Mouse (Mus musculus): ENCODE results near the gene Iqschfp. TPM values are rescaled to one million over a fixed set of nuclear protein-coding genes. Genes with fewer than 3 reads are reported as not detected.
A peak's percentile ranks its signal among the peaks of the same experiment; 100 is the strongest.

Gene Iqschfp
- total RNA-seq, 1 experiment from 2014 or later: not detected

GRCm38 (mm10) chr3:68624471-68624870 is 732.4 kb downstream of the Iqschfp start:
- no peak for ATAC-seq (ENCODE audit: extremely low read depth, insufficient number of reproducible peaks, low FRiP score, poor library complexity, severe bottlenecking)

GRCm38 (mm10) chr3:68630261-68630660 is 738.2 kb downstream of the Iqschfp start:
- ATAC-seq (ENCODE audit: extremely low read depth, insufficient number of reproducible peaks, low FRiP score, poor library complexity, severe bottlenecking): no peak

GRCm38 (mm10) chr3:68630821-68631220 is 738.8 kb downstream of the Iqschfp start:
- ATAC-seq (ENCODE audit: extremely low read depth, insufficient number of reproducible peaks, low FRiP score, poor library complexity, severe bottlenecking): no peak

- no peak for ATAC-seq (ENCODE audit: extremely low read depth, insufficient number of reproducible peaks, low FRiP score, poor library complexity, severe bottlenecking)
Observed at GRCm38 (mm10) chr3:68632714-68633113, 740.7 kb downstream of the Iqschfp start.

- peak; percentile 42; the same call in 1 of the 2 replicates for ATAC-seq (ENCODE audit: extremely low read depth, insufficient number of reproducible peaks, low FRiP score, poor library complexity, severe bottlenecking)
Observed at GRCm38 (mm10) chr3:68633577-68633976, 741.5 kb downstream of the Iqschfp start.

GRCm38 (mm10) chr3:68637960-68638359 is 745.9 kb downstream of the Iqschfp start:
- ATAC-seq (ENCODE audit: extremely low read depth, insufficient number of reproducible peaks, low FRiP score, poor library complexity, severe bottlenecking): 0 out of 2 replicates have a peak, but pooled peaks have one; percentile 30

GRCm38 (mm10) chr3:68638703-68639102 is 746.7 kb downstream of the Iqschfp start:
- ATAC-seq (ENCODE audit: extremely low read depth, insufficient number of reproducible peaks, low FRiP score, poor library complexity, severe bottlenecking): no peak

GRCm38 (mm10) chr3:68642935-68643334 is 750.9 kb downstream of the Iqschfp start:
- ATAC-seq (ENCODE audit: extremely low read depth, insufficient number of reproducible peaks, low FRiP score, poor library complexity, severe bottlenecking): peak; percentile 51

GRCm38 (mm10) chr3:68646387-68647130 is 754.5 kb downstream of the Iqschfp start:
- peak; percentile 51 for ATAC-seq (ENCODE audit: extremely low read depth, insufficient number of reproducible peaks, low FRiP score, poor library complexity, severe bottlenecking)

GRCm38 (mm10) chr3:68647282-68647681 is 755.2 kb downstream of the Iqschfp start:
- ATAC-seq (ENCODE audit: extremely low read depth, insufficient number of reproducible peaks, low FRiP score, poor library complexity, severe bottlenecking): no peak

- ATAC-seq (ENCODE audit: extremely low read depth, insufficient number of reproducible peaks, low FRiP score, poor library complexity, severe bottlenecking): no peak
Observed at GRCm38 (mm10) chr3:68650251-68650650, 758.2 kb downstream of the Iqschfp start.

GRCm38 (mm10) chr3:68656607-68657352 is 764.7 kb downstream of the Iqschfp start:
- ATAC-seq (ENCODE audit: extremely low read depth, insufficient number of reproducible peaks, low FRiP score, poor library complexity, severe bottlenecking): no peak

- ATAC-seq (ENCODE audit: extremely low read depth, insufficient number of reproducible peaks, low FRiP score, poor library complexity, severe bottlenecking): no peak
Observed at GRCm38 (mm10) chr3:68657589-68658245, 765.7 kb downstream of the Iqschfp start.

- no peak for ATAC-seq (ENCODE audit: extremely low read depth, insufficient number of reproducible peaks, low FRiP score, poor library complexity, severe bottlenecking)
Observed at GRCm38 (mm10) chr3:68659996-68660395, 768.0 kb downstream of the Iqschfp start.

- ATAC-seq (ENCODE audit: extremely low read depth, insufficient number of reproducible peaks, low FRiP score, poor library complexity, severe bottlenecking): no peak
Observed at GRCm38 (mm10) chr3:68660538-68660937, 768.5 kb downstream of the Iqschfp start.

- ATAC-seq (ENCODE audit: extremely low read depth, insufficient number of reproducible peaks, low FRiP score, poor library complexity, severe bottlenecking): no peak
Observed at GRCm38 (mm10) chr3:68662386-68662785, 770.4 kb downstream of the Iqschfp start.

- no peak for ATAC-seq (ENCODE audit: extremely low read depth, insufficient number of reproducible peaks, low FRiP score, poor library complexity, severe bottlenecking)
Observed at GRCm38 (mm10) chr3:68664337-68664736, 772.3 kb downstream of the Iqschfp start.

GRCm38 (mm10) chr3:68666377-68666776 is 774.3 kb downstream of the Iqschfp start:
- no peak for ATAC-seq (ENCODE audit: extremely low read depth, insufficient number of reproducible peaks, low FRiP score, poor library complexity, severe bottlenecking)

GRCm38 (mm10) chr3:68667852-68668251 is 775.8 kb downstream of the Iqschfp start:
- no peak for ATAC-seq (ENCODE audit: extremely low read depth, insufficient number of reproducible peaks, low FRiP score, poor library complexity, severe bottlenecking)

All from neutrophil, adult 5-6 weeks (primary cell).